Mouse (Mus musculus) embryonic fibroblast, embryonic 13.5 days (primary cell): Measurements from ENCODE around the gene Scyl3. TPM values are rescaled to one million over a fixed set of nuclear protein-coding genes. Genes with fewer than 3 reads are reported as not detected.

ENCODE experiments used
- H3K27ac ChIP-seq: 2 replicates; pipeline ENCODE4 v1.5.1; 2012; ENCODE audit warnings: low read length, control low read depth, inconsistent platforms; ENCODE audit not compliant: insufficient read depth
- H3K4me1 ChIP-seq: 2 replicates; pipeline ENCODE4 v1.6.1; 2011; ENCODE audit warnings: low read length; ENCODE audit not compliant: control insufficient read depth, insufficient read depth
- H3K4me3 ChIP-seq: 2 replicates; pipeline ENCODE4 v1.5.1; 2011; ENCODE audit warnings: mild to moderate bottlenecking, control low read depth, low read length; ENCODE audit not compliant: insufficient read depth
- CTCF ChIP-seq: IDR thresholded peaks from 2 replicates; pipeline ENCODE4 v1.5.1; 2011; ENCODE audit warnings: mild to moderate bottlenecking, control low read depth, low read length, moderate library complexity, borderline replicate concordance; ENCODE audit not compliant: insufficient read depth
- POLR2A ChIP-seq: IDR thresholded peaks from 2 replicates; pipeline ENCODE4 v1.6.1; 2011; ENCODE audit warnings: low read depth, mild to moderate bottlenecking, control low read depth, low read length, moderate library complexity
- polyA plus RNA-seq: library from polyadenylated mRNA; stranded (reverse); fragments of >200 nt; gene quantifications from 2 replicates; pipeline ENCODE4 v1.2.4, GENCODE M21; 2011; ENCODE audit warnings: low read depth; ENCODE audit not compliant: missing spikeins, insufficient read length

Scyl3 gene
- polyA plus RNA-seq, 1 experiment: 21.7 TPM

DNA sequence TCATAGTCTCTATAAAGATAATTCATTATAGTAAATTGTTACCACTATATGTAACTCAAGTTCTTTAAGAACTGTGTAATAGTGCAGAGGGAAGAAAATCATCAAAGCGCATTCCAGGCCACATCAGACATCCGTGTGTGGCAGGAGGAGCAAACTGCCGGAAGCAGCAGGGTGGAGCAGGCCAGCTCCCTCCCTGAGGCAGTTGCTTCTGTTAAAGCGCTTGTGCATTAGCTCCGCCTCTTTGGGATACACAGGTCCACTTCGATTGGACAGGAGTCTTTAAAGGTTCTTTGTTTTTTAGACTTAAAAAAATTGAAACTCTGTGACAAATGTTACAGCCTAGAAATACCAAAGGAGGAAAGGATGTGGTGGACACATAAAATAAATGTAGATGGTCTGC, 13.2 kb downstream of the Scyl3 start:
- Histone ChIP-seq H3K4me1 (no peaks in the 10 kb centered on the region), H3K27ac (no peak overlapping the region), H3K4me3 (no peak overlapping the region)
- TF ChIP-seq CTCF (no peak), POLR2A (no peak)

- Histone ChIP-seq H3K4me3 (no peak overlapping the region), H3K27ac (no peak overlapping the region), H3K4me1 (no peaks in the 10 kb centered on the region)
- TF ChIP-seq POLR2A (no peak), CTCF (no peak)
Observed at GRCm38 (mm10) chr1:163953396-163953795, 24.5 kb downstream of the Scyl3 start.

DNA sequence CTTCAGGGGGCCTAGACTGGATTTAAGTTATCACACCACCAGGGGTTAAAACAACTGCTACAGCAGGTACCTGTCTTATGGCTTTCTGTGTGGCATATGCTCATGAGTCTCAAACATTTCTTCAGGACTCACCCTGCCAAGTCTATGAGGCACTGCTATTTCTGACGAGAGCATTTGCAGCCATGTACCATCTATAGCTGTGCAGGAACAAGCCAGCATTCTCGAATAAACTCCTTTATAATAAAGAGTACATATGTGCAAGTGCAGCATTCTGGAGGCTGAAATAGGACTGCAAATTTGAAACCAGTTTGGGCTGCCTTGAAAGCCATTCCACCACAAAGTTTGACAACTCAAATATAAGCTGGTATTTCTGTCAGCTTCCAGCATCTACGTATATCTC, 29.1 kb downstream of the Scyl3 start:
- H3K4me3 ChIP-seq: no peak overlapping the region
- TF ChIP-seq POLR2A (no peak), CTCF (no peak)
- no peaks in the 10 kb centered on the region for H3K4me1 ChIP-seq
- H3K27ac ChIP-seq: no peak overlapping the region

DNA sequence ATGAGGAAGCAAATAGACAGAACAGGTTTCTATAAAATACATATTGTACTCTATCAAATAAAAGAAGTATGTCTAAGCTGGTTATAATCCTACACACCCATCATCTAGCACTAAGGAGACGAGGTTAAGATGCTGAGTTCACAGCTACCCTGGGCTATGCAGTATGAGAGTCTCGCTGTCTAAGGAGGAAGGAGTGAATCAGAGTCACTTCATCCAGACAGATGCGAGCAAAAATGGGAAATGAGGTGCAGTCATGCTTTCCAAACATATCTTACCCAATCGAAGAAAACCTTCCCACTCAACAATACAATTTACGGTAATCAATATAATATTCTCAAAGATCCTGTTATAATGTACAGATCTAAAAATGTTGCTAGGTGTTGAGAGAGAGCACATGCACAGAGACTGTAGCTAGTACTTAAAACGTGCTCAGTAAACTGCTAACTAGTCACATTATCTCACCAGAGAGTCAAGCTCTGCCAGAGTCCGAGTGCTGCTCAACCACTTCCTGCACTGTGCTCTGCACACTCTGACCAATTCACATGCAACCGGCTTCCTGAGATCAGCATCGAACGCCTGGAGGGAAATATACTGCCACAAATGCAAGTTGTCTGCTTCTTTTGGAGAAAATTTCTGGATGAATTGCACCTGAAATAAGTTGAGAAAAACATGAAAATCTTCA, 35.2 kb downstream of the Scyl3 start:
- no peaks in the 10 kb centered on the region for H3K4me1 ChIP-seq
- TF ChIP-seq CTCF (no peak), POLR2A (no peak)
- H3K27ac ChIP-seq: no peak overlapping the region
- no peak overlapping the region for H3K4me3 ChIP-seq

DNA sequence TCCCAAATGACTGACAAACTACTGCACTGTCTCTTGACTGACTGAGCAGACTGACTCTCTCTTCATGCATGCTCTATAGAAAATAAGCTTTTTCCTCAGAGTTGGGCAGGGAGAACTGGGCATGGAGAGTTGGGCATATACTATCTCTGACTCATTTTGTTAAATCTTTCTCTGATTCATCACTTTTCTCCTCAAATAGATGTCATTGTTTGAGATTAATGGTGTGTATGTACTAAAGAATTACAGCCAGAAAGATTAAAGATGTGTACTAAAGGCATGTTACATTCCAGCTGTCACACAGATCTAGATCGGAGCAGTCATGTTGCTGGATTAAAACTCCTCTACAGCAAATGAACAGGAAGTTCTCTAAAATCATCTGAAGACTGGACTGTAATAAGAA, 45.6 kb downstream of the Scyl3 start:
- no peak for TF ChIP-seq POLR2A
- Histone ChIP-seq H3K4me3 (no peak overlapping the region), H3K27ac (peak overlapping the region; percentile 25; the same call in 1 of the 2 replicates), H3K4me1 (no peaks in the 10 kb centered on the region)

DNA sequence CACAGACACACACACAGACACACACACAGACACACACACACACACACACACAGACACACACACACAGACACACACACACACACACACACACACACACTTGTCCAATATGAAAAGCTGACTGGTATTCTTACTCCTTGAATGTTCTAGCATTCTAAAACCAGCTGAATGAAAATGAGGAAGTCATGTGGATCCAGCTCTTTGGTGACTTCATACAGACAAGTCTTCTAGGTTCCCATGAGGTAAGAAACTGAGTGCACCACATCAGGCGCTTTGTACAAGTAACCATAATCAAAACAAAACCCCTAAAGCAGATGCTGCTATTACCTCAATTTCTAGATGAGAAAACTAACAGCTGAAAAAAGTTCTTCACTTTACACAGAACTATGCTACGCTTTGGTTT, 46.2 kb downstream of the Scyl3 start:
- Histone ChIP-seq H3K4me1 (no peaks in the 10 kb centered on the region), H3K27ac (no peak overlapping the region), H3K4me3 (no peak overlapping the region)
- TF ChIP-seq POLR2A (no peak), CTCF (no peak)

- TF ChIP-seq CTCF: no peak
- TF ChIP-seq POLR2A: no peak
- Histone ChIP-seq H3K4me3 (no peak overlapping the region), H3K27ac (no peak overlapping the region), H3K4me1 (no peaks in the 10 kb centered on the region)
Observed at GRCm38 (mm10) chr1:163976515-163976914, 47.6 kb downstream of the Scyl3 start.

DNA sequence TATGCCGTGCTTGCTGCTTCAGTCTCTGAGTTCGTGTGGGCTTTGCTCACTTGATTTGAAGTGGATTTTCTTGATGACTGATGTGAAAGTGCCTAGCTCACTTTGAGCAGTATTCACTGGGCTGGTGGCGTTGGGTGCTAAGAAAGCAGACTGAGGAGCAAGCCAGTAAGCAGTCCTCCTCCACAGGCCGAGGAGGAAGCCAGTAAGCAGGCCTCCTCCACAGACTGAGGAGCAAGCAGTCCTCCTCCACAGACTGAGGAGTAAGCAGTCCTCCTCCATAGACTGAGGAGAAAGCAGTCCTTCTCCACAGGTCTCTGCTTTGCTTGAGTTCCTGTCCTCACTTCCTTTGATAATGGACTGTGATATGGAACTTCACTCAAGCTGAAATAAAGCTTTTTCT, 63.5 kb downstream of the Scyl3 start:
- Histone ChIP-seq H3K27ac (no peak overlapping the region), H3K4me3 (no peak overlapping the region), H3K4me1 (no peaks in the 10 kb centered on the region)
- TF ChIP-seq POLR2A (no peak), CTCF (no peak)

DNA sequence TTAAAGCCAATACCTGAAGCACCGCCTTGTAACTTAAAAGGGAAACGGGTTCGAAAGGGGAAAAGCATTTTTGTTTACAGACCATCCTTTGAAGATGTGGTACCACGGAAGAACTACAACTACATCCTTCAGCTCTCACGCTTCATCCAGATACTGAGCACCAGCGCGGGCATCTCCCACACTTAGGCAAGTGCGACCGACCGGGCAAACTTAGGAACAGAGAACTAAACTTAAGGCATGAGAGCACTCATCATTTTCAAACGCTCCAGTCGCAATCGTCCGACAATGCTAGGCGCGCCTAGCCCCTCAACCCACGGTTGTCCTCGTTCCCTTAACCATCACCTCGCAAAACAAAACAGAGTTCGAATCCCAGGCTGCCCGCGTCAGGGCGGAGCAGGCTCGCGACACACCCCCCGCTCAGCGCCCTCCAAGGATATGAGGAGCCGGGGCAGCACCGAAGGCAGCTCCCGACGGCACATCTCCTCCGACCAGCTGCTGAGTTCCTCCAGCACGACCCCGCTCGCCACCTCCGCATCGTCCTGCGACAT, 65.3 kb downstream of the Scyl3 start:
- no peak for TF ChIP-seq POLR2A
- Histone ChIP-seq H3K4me3 (peak overlapping the region; percentile 79), H3K4me1 (no peaks in the 10 kb centered on the region), H3K27ac (no peak overlapping the region)

- Histone ChIP-seq H3K4me1 (no peaks in the 10 kb centered on the region), H3K4me3 (peak within 1 kb of the TSS; percentile 79), H3K27ac (peak within 1 kb of the TSS; percentile 24; the same call in 1 of the 2 replicates)
- TF ChIP-seq POLR2A: peak; percentile 70
- TF ChIP-seq CTCF: no peak
Observed at GRCm38 (mm10) chr1:163994721-163995608, 66.1 kb downstream of the Scyl3 start, which contains the start of the genes BC055324 and Mettl18. TSS of gene BC055324 (minus strand) at chr1:163994796. TSS of gene Mettl18 (plus strand) at chr1:163994889.
